Mouse (Mus musculus): ENCODE results near the gene Grip2. TPM values are rescaled to one million over a fixed set of nuclear protein-coding genes. Genes with fewer than 3 reads are reported as not detected.

Gene Grip2
- polyA plus RNA-seq (2015; fragmentation: Nextera tagmentation; extraction: Ambion mirVana), result 0.55 and 0.69 TPM in 2 replicates

GRCm38 (mm10) chr6:91827016-91827570 lies at the start of gene Grip2:
Grip2 (minus strand) TSS chr6:91827250.
- ATAC-seq (ENCODE audit: insufficient number of reproducible peaks, insufficient read depth, low FRiP score, low TSS enrichment, low read depth), result no peak
- Histone ChIP-seq H3K4me2 (no peak within 1 kb of the TSS), H3K27me3 (peaks cover 8% of the 10 kb centered on the region; the same call in 1 of the 2 replicates), H3K4me1 (no peaks in the 10 kb centered on the region), H3K9me3 (no peaks in the 10 kb centered on the region), H3K9ac (no peak within 1 kb of the TSS), H3K27ac (no peak within 1 kb of the TSS), H3K36me3 (no peaks in the 10 kb centered on the region), H3K4me3 (no peak within 1 kb of the TSS)
- 58% methylated on average over 9 of the region's 11 CpGs for WGBS

- WGBS, result 62% methylated on average over 2 of the region's 2 CpGs
- no peak overlapping the region for H3K4me2 ChIP-seq
- peaks cover 14% of the 10 kb centered on the region for H3K27me3 ChIP-seq
- H3K9me3 ChIP-seq, result no peaks in the 10 kb centered on the region
- no peak overlapping the region for H3K9ac ChIP-seq
- H3K27ac ChIP-seq, result no peak overlapping the region
- no peaks in the 10 kb centered on the region for H3K36me3 ChIP-seq
- H3K4me1 ChIP-seq, result no peaks in the 10 kb centered on the region
- no peak for ATAC-seq (ENCODE audit: insufficient number of reproducible peaks, insufficient read depth, low FRiP score, low TSS enrichment, low read depth)
- no peak overlapping the region for H3K4me3 ChIP-seq
These were observed 45.7 kb upstream of the Grip2 start for GRCm38 (mm10) chr6:91872781-91873180.

GRCm38 (mm10) chr6:91868091-91868490 lies 41.0 kb upstream of the Grip2 start:
- Histone ChIP-seq H3K9me3 (no peaks in the 10 kb centered on the region), H3K27ac (no peak overlapping the region), H3K36me3 (no peaks in the 10 kb centered on the region), H3K9ac (no peak overlapping the region), H3K4me3 (no peak overlapping the region), H3K4me2 (no peak overlapping the region), H3K27me3 (peaks cover 7% of the 10 kb centered on the region), H3K4me1 (no peaks in the 10 kb centered on the region)
- WGBS, result 78% methylated on average over 5 of the region's 5 CpGs
- no peak for ATAC-seq (ENCODE audit: insufficient number of reproducible peaks, insufficient read depth, low FRiP score, low TSS enrichment, low read depth)

- no peaks in the 10 kb centered on the region for H3K4me1 ChIP-seq
- no peaks in the 10 kb centered on the region for H3K36me3 ChIP-seq
- 81% methylated on average over 11 of the region's 11 CpGs for WGBS
- no peaks in the 10 kb centered on the region for H3K27me3 ChIP-seq
- no peak overlapping the region for H3K27ac ChIP-seq
- 0 out of 2 replicates have a peak, but pooled peaks cover 4% of the 10 kb centered on the region for H3K9me3 ChIP-seq
- no peak overlapping the region for H3K4me3 ChIP-seq
- no peak overlapping the region for H3K4me2 ChIP-seq
- no peak overlapping the region for H3K9ac ChIP-seq
- no peak for ATAC-seq (ENCODE audit: insufficient number of reproducible peaks, insufficient read depth, low FRiP score, low TSS enrichment, low read depth)
These were observed 38.6 kb upstream of the Grip2 start for GRCm38 (mm10) chr6:91865601-91866000.

GRCm38 (mm10) chr6:91864595-91864994 lies 37.5 kb upstream of the Grip2 start:
- Histone ChIP-seq H3K9me3 (0 out of 2 replicates have a peak, but pooled peaks cover 4% of the 10 kb centered on the region), H3K4me1 (no peaks in the 10 kb centered on the region), H3K27me3 (no peaks in the 10 kb centered on the region), H3K4me2 (no peak overlapping the region), H3K36me3 (no peaks in the 10 kb centered on the region), H3K9ac (no peak overlapping the region), H3K27ac (no peak overlapping the region), H3K4me3 (no peak overlapping the region)
- 68% methylated on average over 5 of the region's 5 CpGs for WGBS
- ATAC-seq (ENCODE audit: insufficient number of reproducible peaks, insufficient read depth, low FRiP score, low TSS enrichment, low read depth), result no peak

- H3K27ac ChIP-seq, result no peak overlapping the region
- 0 out of 2 replicates have a peak, but pooled peaks cover 4% of the 10 kb centered on the region for H3K9me3 ChIP-seq
- H3K36me3 ChIP-seq, result no peaks in the 10 kb centered on the region
- no peak overlapping the region for H3K9ac ChIP-seq
- H3K4me3 ChIP-seq, result no peak overlapping the region
- H3K4me2 ChIP-seq, result no peak overlapping the region
- no peak for ATAC-seq (ENCODE audit: insufficient number of reproducible peaks, insufficient read depth, low FRiP score, low TSS enrichment, low read depth)
- H3K27me3 ChIP-seq, result no peaks in the 10 kb centered on the region
- no peaks in the 10 kb centered on the region for H3K4me1 ChIP-seq
These were observed 35.8 kb upstream of the Grip2 start for GRCm38 (mm10) chr6:91862848-91863247.

- H3K36me3 ChIP-seq, result no peaks in the 10 kb centered on the region
- peaks cover 16% of the 10 kb centered on the region for H3K27me3 ChIP-seq
- whole genome bisulfite sequencing, result 70% methylated on average over 5 of the region's 5 CpGs
- H3K9me3 ChIP-seq, result 0 out of 2 replicates have a peak, but pooled peaks cover 4% of the 10 kb centered on the region
- H3K27ac ChIP-seq, result no peak overlapping the region
- no peak overlapping the region for H3K4me2 ChIP-seq
- no peak for ATAC-seq (ENCODE audit: insufficient number of reproducible peaks, insufficient read depth, low FRiP score, low TSS enrichment, low read depth)
- H3K4me1 ChIP-seq, result no peaks in the 10 kb centered on the region
- H3K9ac ChIP-seq, result no peak overlapping the region
- no peak overlapping the region for H3K4me3 ChIP-seq
These were observed 31.3 kb upstream of the Grip2 start for GRCm38 (mm10) chr6:91858339-91858738.

- WGBS, result 6% methylated on average over 2 of the region's 2 CpGs
- no peak for ATAC-seq (ENCODE audit: insufficient number of reproducible peaks, insufficient read depth, low FRiP score, low TSS enrichment, low read depth)
- H3K9ac ChIP-seq, result no peak overlapping the region
- no peak overlapping the region for H3K4me2 ChIP-seq
- peaks cover 25% of the 10 kb centered on the region for H3K27me3 ChIP-seq
- no peaks in the 10 kb centered on the region for H3K4me1 ChIP-seq
- no peaks in the 10 kb centered on the region for H3K9me3 ChIP-seq
- H3K27ac ChIP-seq, result no peak overlapping the region
- H3K4me3 ChIP-seq, result no peak overlapping the region
- H3K36me3 ChIP-seq, result no peaks in the 10 kb centered on the region
These were observed 25.5 kb upstream of the Grip2 start for GRCm38 (mm10) chr6:91852550-91852949.

GRCm38 (mm10) chr6:91843628-91844153 lies 16.6 kb upstream of the Grip2 start:
- peak overlapping the region; percentile 53 for H3K4me3 ChIP-seq
- peak overlapping the region; percentile 62 for H3K9ac ChIP-seq
- H3K4me2 ChIP-seq, result peak overlapping the region; percentile 98
- peaks cover 87% of the 10 kb centered on the region for H3K27me3 ChIP-seq
- WGBS, result 4% methylated on average over 69 of the region's 69 CpGs
- no peaks in the 10 kb centered on the region for H3K36me3 ChIP-seq
- no peak for ATAC-seq (ENCODE audit: insufficient number of reproducible peaks, insufficient read depth, low FRiP score, low TSS enrichment, low read depth)
- H3K4me1 ChIP-seq, result peaks cover 11% of the 10 kb centered on the region
- H3K27ac ChIP-seq, result no peak overlapping the region
- H3K9me3 ChIP-seq, result no peaks in the 10 kb centered on the region

- H3K4me2 ChIP-seq, result peak overlapping the region; percentile 98
- no peak overlapping the region for H3K27ac ChIP-seq
- peaks cover 11% of the 10 kb centered on the region for H3K4me1 ChIP-seq
- H3K9ac ChIP-seq, result peak overlapping the region; percentile 62
- no peaks in the 10 kb centered on the region for H3K9me3 ChIP-seq
- H3K36me3 ChIP-seq, result no peaks in the 10 kb centered on the region
- WGBS, result 3% methylated on average over 45 of the region's 46 CpGs
- no peak for ATAC-seq (ENCODE audit: insufficient number of reproducible peaks, insufficient read depth, low FRiP score, low TSS enrichment, low read depth)
- peak overlapping the region; percentile 53 for H3K4me3 ChIP-seq
- peaks cover 93% of the 10 kb centered on the region for H3K27me3 ChIP-seq
These were observed 16.0 kb upstream of the Grip2 start for GRCm38 (mm10) chr6:91842897-91843627.

- Histone ChIP-seq H3K9ac (no peak overlapping the region), H3K9me3 (no peaks in the 10 kb centered on the region), H3K4me1 (peaks cover 11% of the 10 kb centered on the region), H3K36me3 (no peaks in the 10 kb centered on the region), H3K27ac (no peak overlapping the region), H3K4me3 (no peak overlapping the region), H3K4me2 (no peak overlapping the region), H3K27me3 (peaks cover 70% of the 10 kb centered on the region)
- WGBS, result 10% methylated on average over 23 of the region's 23 CpGs
- no peak for ATAC-seq (ENCODE audit: insufficient number of reproducible peaks, insufficient read depth, low FRiP score, low TSS enrichment, low read depth)
These were observed 12.2 kb upstream of the Grip2 start for GRCm38 (mm10) chr6:91839010-91839871.
